Mouse (Mus musculus) MEL (cell line): ENCODE results near the gene Scn4b. TPM values are rescaled to one million over a fixed set of nuclear protein-coding genes. Genes with fewer than 3 reads are reported as not detected.

Source experiments
- DNase-seq: peaks from one replicate; pipeline ENCODE4 v3.0.0; 2011; ENCODE audit warnings: low read depth, low spot score
- H3K27ac ChIP-seq: 2 replicates; pipeline ENCODE4 v1.5.1; 2012; ENCODE audit warnings: low read depth, mild to moderate bottlenecking, control low read depth, low read length, moderate library complexity; ENCODE audit not compliant: control insufficient read depth
- H3K27me3 ChIP-seq, 2 experiments: fragments of 150-350 bp in 1 of 2; sonication (generic) in 1 of 2; 2 replicates each; pipeline ENCODE4 v1.6.1; 2012; ENCODE audit warnings: low read length in 2 of 2, mild to moderate bottlenecking in 2 of 2, improper control_type of control experiment in 1 of 2, moderate library complexity in 1 of 2; ENCODE audit not compliant: insufficient read depth in 2 of 2, control insufficient read depth in 1 of 2
- H3K36me3 ChIP-seq, 2 experiments: 2 replicates each; pipeline ENCODE4 v1.6.1; 2012 to 2014; ENCODE audit warnings: low read length in 2 of 2, improper control_type of control experiment in 1 of 2, inconsistent platforms in 1 of 2, mild to moderate bottlenecking in 1 of 2; ENCODE audit not compliant: insufficient read depth in 2 of 2, control insufficient read depth in 1 of 2
- H3K4me1 ChIP-seq, 2 experiments: fragments of 150-350 bp in 1 of 2; sonication (generic) in 1 of 2; 2 replicates each; pipeline ENCODE4 v1.6.1; 2012; ENCODE audit warnings: low read length in 2 of 2, improper control_type of control experiment in 1 of 2, mild to moderate bottlenecking in 1 of 2; ENCODE audit not compliant: insufficient read depth in 2 of 2, control insufficient read depth in 1 of 2
- H3K4me3 ChIP-seq, 2 experiments: fragments of 150-350 bp in 1 of 2; sonication (generic) in 1 of 2; 2 replicates each; pipeline ENCODE4 v1.5.1; 2012; ENCODE audit warnings: low read depth in 2 of 2, low read length in 2 of 2, mild to moderate bottlenecking in 2 of 2, moderate library complexity in 2 of 2, control low read depth in 1 of 2, improper control_type of control experiment in 1 of 2; ENCODE audit not compliant: control insufficient read depth in 1 of 2, insufficient read depth in 1 of 2
- H3K79me2 ChIP-seq: 2 replicates; pipeline ENCODE4 v1.6.1; 2012; ENCODE audit warnings: mild to moderate bottlenecking, low read length, moderate library complexity; ENCODE audit not compliant: control insufficient read depth, poor library complexity, insufficient read depth
- H3K9ac ChIP-seq: 2 replicates; pipeline ENCODE4 v1.6.1; 2012; ENCODE audit warnings: low read depth, mild to moderate bottlenecking, control low read depth, low read length, moderate library complexity; ENCODE audit not compliant: control insufficient read depth, poor library complexity, severe bottlenecking
- H3K9me3 ChIP-seq: fragments of 150-350 bp; sonication (generic); replicated peaks from 2 replicates; pipeline ENCODE4 v1.6.1; 2012; ENCODE audit warnings: mild to moderate bottlenecking, low read length, improper control_type of control experiment, moderate library complexity; ENCODE audit not compliant: insufficient read depth
- CHD2 ChIP-seq: IDR thresholded peaks from 2 replicates; pipeline ENCODE4 v1.6.1; 2011; ENCODE audit warnings: low read length, improper control_type of control experiment
- EP300 ChIP-seq, 2 experiments: IDR thresholded peaks; 2 replicates each; pipeline ENCODE4 v1.6.1; 2011; ENCODE audit warnings: improper control_type of control experiment in 2 of 2, low read length in 2 of 2, low read depth in 1 of 2, mild to moderate bottlenecking in 1 of 2
- GABPA ChIP-seq: IDR thresholded peaks from 2 replicates; pipeline ENCODE4 v1.6.1; 2012; ENCODE audit warnings: low read depth, mild to moderate bottlenecking, inconsistent platforms, low read length, improper control_type of control experiment, moderate library complexity
- GATA1 ChIP-seq: IDR thresholded peaks from 2 replicates; pipeline ENCODE4 v1.6.1; 2011; ENCODE audit warnings: low read depth, low read length, improper control_type of control experiment
- HCFC1 ChIP-seq: IDR thresholded peaks from 2 replicates; pipeline ENCODE4 v1.6.1; 2012; ENCODE audit warnings: low read depth, mild to moderate bottlenecking, inconsistent platforms, low read length, improper control_type of control experiment, moderate library complexity
- KAT2A ChIP-seq: conservative IDR thresholded peaks from 2 replicates; pipeline ENCODE4 v1.6.1; 2012; ENCODE audit warnings: low read depth, low read length, improper control_type of control experiment, inconsistent platforms
- MAFK ChIP-seq: IDR thresholded peaks from 2 replicates; pipeline ENCODE4 v1.6.1; 2011; ENCODE audit warnings: low read depth, mild to moderate bottlenecking, low read length, improper control_type of control experiment, borderline replicate concordance
- MAX ChIP-seq: IDR thresholded peaks from 2 replicates; pipeline ENCODE4 v1.6.1; 2011; ENCODE audit warnings: low read length, improper control_type of control experiment
- MXI1 ChIP-seq: IDR thresholded peaks from 2 replicates; pipeline ENCODE4 v1.6.1; 2011; ENCODE audit warnings: mild to moderate bottlenecking, low read depth, low read length, improper control_type of control experiment
- MYC ChIP-seq: IDR thresholded peaks from 2 replicates; pipeline ENCODE4 v1.6.1; 2011; ENCODE audit warnings: low read depth, mild to moderate bottlenecking, low read length, improper control_type of control experiment, moderate library complexity
- NELFE ChIP-seq: IDR thresholded peaks from 2 replicates; pipeline ENCODE4 v1.6.1; 2011; ENCODE audit warnings: low read depth, low read length, improper control_type of control experiment
- NRF1 ChIP-seq: IDR thresholded peaks from 2 replicates; pipeline ENCODE4 v1.6.1; 2014; ENCODE audit warnings: low read depth, mild to moderate bottlenecking, inconsistent platforms, low read length, improper control_type of control experiment, moderate library complexity; ENCODE audit not compliant: poor library complexity, insufficient read depth, severe bottlenecking
- RAD21 ChIP-seq: IDR thresholded peaks from 2 replicates; pipeline ENCODE4 v1.6.1; 2011; ENCODE audit warnings: mild to moderate bottlenecking, low read depth, low read length, improper control_type of control experiment
- RCOR1 ChIP-seq: IDR thresholded peaks from 2 replicates; pipeline ENCODE4 v1.6.1; 2012; ENCODE audit warnings: low read depth, mild to moderate bottlenecking, inconsistent platforms, low read length, improper control_type of control experiment
- SIN3A ChIP-seq: IDR thresholded peaks from 2 replicates; pipeline ENCODE4 v1.6.1; 2012; ENCODE audit warnings: low read length, improper control_type of control experiment, inconsistent platforms
- TAL1 ChIP-seq: IDR thresholded peaks from 2 replicates; pipeline ENCODE4 v1.6.1; 2012; ENCODE audit warnings: mild to moderate bottlenecking, inconsistent platforms, low read length, moderate library complexity, mixed read lengths
- TCF12 ChIP-seq: IDR thresholded peaks from 2 replicates; pipeline ENCODE4 v1.6.1; 2014; ENCODE audit warnings: low read depth, mild to moderate bottlenecking, inconsistent platforms, low read length, improper control_type of control experiment, moderate library complexity
- UBTF ChIP-seq: IDR thresholded peaks from 2 replicates; pipeline ENCODE4 v1.6.1; 2012; ENCODE audit warnings: low read depth, mild to moderate bottlenecking, inconsistent platforms, low read length, improper control_type of control experiment, moderate library complexity, borderline replicate concordance; ENCODE audit not compliant: insufficient read depth
- USF1 ChIP-seq: IDR thresholded peaks from 2 replicates; pipeline ENCODE4 v1.6.1; 2014; ENCODE audit warnings: low read depth, mild to moderate bottlenecking, inconsistent platforms, low read length, improper control_type of control experiment, moderate library complexity
- USF2 ChIP-seq, 2 experiments: IDR thresholded peaks; 2 replicates each; pipeline ENCODE4 v1.6.1; 2011 to 2012; ENCODE audit warnings: improper control_type of control experiment in 2 of 2, low read length in 2 of 2, borderline replicate concordance in 1 of 2, inconsistent platforms in 1 of 2, low read depth in 1 of 2, mild to moderate bottlenecking in 1 of 2; ENCODE audit not compliant: insufficient read depth in 1 of 2
- polyA plus RNA-seq, 2 experiments: library from polyadenylated mRNA; stranded (reverse) in 1 of 2; unstranded in 1 of 2; fragments of >175 nt in 1 of 2; fragments of >200 nt in 1 of 2; gene quantifications; 2 replicates each; pipeline versions ENCODE4 v1.2.1 to v1.2.4; 2012; ENCODE audit warnings: low replicate concordance in 2 of 2, low read depth in 1 of 2; ENCODE audit not compliant: insufficient read length in 2 of 2, insufficient read depth in 1 of 2, missing spikeins in 1 of 2
- total RNA-seq: library from RNA; depleted of rRNA; stranded (reverse); fragments of 300-350 nt; gene quantifications from 2 replicates; pipeline ENCODE4 v1.2.3, GENCODE M21; 2012

Gene Scn4b
- total and polyA plus RNA-seq, 3 experiments, result not detected

DNA sequence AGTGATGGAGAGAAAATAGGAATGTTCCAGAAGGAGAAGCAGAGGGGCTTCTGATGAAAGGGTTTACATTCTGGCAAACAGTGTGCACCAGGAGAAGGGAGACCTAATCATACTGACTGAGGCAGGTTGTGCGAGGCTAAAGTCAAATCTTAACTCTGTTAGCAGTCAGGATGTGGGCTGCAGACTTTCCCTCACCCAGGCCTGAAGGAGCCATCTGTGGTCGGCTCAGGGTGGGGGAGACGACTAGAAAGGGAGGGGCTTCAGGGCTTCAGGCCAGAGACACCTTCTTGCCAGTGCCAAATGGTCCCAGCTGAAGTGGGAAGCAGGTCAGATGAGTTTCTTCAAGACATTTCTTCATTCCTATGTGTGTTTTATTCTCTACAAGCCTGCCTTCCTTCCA is 39.8 kb upstream of the Scn4b start:
- Histone ChIP-seq H3K9ac (no peak overlapping the region), H3K27ac (no peak overlapping the region), H3K36me3 (0 out of 4 replicates have a peak, but pooled peaks cover 0 to under 1% of the 10 kb centered on the region in 2 experiments), H3K4me1 (no peaks in the 10 kb centered on the region), H3K79me2 (no peaks in the 10 kb centered on the region), H3K9me3 (no peaks in the 10 kb centered on the region), H3K27me3 (peaks cover 26 to 30% of the 10 kb centered on the region in 2 experiments), H3K4me3 (no peak overlapping the region)
- DNase-seq, result no peak
- TF ChIP-seq CHD2, result no peak
- no peak for TF ChIP-seq GATA1
- no peak for TF ChIP-seq EP300 (IDR thresholded peaks at IDR 0.05; ENCODE audit: low read depth in 1 of 2, low read length in 2 of 2)
- no peak for TF ChIP-seq NRF1
- TF ChIP-seq MAFK, result no peak
- TF ChIP-seq USF1, result no peak
- TF ChIP-seq TAL1, result no peak
- TF ChIP-seq GABPA, result no peak

DNA sequence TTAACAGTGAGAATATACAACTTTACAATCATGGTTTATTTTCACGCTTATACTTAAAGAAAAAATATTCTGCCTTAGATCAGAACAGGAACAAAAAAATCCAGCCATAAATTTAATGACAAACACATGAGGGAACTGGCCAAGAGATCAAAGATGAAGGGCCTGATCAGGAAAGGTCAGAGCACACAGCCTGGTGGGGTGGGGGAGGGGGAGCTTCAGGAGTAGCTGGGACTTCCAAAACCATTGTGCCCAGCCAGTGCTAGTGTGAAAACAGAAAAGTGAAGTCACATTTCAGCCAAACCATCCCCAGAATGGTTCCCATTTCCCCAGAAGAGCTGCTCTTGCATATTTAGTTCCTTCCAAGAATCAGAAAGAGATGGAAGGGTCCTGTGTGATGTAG is 35.7 kb upstream of the Scn4b start:
- no peak for DNase-seq
- Histone ChIP-seq H3K9ac (no peak overlapping the region), H3K4me1 (0 out of 4 replicates have a peak, but pooled peaks cover 0 to 4% of the 10 kb centered on the region in 2 experiments), H3K9me3 (no peaks in the 10 kb centered on the region), H3K4me3 (no peak overlapping the region), H3K27ac (no peak overlapping the region), H3K27me3 (peaks cover 11 to 14% of the 10 kb centered on the region in 2 experiments), H3K36me3 (0 out of 4 replicates have a peak, but pooled peaks cover 0 to 4% of the 10 kb centered on the region in 2 experiments), H3K79me2 (no peaks in the 10 kb centered on the region)
- TF ChIP-seq USF2 (IDR thresholded peaks at IDR 0.05; ENCODE audit: borderline replicate concordance in 1 of 2, insufficient read depth in 1 of 2, low read depth in 1 of 2, low read length in 2 of 2), result no peak
- TF ChIP-seq HCFC1, result no peak
- no peak for TF ChIP-seq MAFK
- TF ChIP-seq CHD2, result no peak
- TF ChIP-seq RCOR1, result no peak
- TF ChIP-seq USF1, result no peak
- no peak for TF ChIP-seq MAX
- TF ChIP-seq RAD21, result no peak
- TF ChIP-seq TAL1, result no peak
- no peak for TF ChIP-seq NELFE
- no peak for TF ChIP-seq KAT2A
- TF ChIP-seq UBTF, result no peak
- no peak for TF ChIP-seq SIN3A
- no peak for TF ChIP-seq NRF1
- no peak for TF ChIP-seq MXI1
- no peak for TF ChIP-seq TCF12
- TF ChIP-seq MYC, result no peak
